Mouse (Mus musculus): ENCODE results near the gene Cgnl1.

The Cgnl1 gene

GRCm38 (mm10) chr9:71666432-71666831 is 105.0 kb downstream of the Cgnl1 start:
- no peak for DNase-seq

- no peak for DNase-seq
These were observed 105.9 kb downstream of the Cgnl1 start for GRCm38 (mm10) chr9:71665493-71665892.

DNA sequence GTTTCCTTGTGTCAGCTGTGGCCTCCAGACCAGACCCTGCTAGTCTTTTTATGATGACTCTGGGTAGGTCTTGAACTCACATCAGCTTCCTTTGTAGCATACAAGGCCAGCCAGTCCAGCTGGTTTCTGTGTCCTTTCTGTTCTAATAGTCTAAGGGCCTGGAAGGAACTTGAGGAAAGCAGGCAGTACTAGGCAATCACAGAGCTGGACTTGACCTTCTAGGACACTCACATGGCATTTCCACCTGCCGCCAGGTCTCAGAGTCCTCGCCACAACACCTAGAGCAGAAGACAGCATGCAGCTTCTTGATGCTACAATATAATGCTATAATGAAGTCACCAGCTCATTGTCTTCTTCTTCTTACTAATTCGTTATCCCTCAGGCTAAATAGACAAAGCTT is 106.5 kb downstream of the Cgnl1 start:
- no peak for DNase-seq

GRCm38 (mm10) chr9:71663421-71664217 is 107.8 kb downstream of the Cgnl1 start:
- DNase-seq = peak; percentile 85

- peak; percentile 22 for DNase-seq
These were observed 110.9 kb downstream of the Cgnl1 start for GRCm38 (mm10) chr9:71660540-71660939.

DNA sequence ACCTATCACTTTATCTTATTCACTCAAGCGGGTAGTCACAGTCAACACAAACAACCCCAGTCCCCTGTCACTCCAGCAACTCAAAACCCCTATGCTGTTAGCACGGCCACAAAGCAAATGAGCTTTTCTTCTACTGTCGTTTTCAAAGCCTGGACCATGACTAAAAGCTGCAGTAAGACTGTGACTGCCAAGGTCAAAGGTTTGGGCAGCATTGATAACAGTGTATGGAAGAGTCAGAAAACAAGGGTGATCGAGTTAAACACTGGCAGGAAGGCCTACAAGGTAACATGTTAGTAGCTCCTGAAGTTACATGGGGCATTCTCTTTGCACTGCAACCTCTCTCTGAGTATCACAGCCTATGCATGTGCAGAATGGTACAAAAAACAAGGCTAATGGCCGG is 111.7 kb downstream of the Cgnl1 start:
- DNase-seq = no peak

GRCm38 (mm10) chr9:71657199-71657598 is 114.2 kb downstream of the Cgnl1 start:
- DNase-seq = no peak

DNA sequence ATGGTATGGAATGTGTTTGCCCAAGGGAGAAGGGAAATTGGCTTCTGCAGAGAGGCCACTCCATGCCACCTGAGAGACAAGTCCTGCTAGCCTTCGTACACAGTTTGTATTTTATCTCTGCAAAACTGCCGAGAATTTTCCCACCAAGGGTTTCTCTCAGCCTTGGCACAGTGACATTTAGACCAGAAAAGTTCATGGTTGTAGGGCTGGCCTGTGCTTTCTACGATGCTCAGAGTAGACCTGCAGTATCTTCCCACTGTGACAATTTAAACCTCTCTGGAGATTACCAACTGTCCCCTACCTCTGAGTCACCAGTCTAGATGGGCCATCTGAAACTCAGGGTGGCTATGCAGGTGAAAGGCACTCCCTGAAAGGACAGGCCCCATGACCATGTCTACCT is 116.5 kb downstream of the Cgnl1 start:
- DNase-seq = no peak

GRCm38 (mm10) chr9:71646115-71646514 is 125.3 kb downstream of the Cgnl1 start:
- peak; percentile 84 for DNase-seq

DNA sequence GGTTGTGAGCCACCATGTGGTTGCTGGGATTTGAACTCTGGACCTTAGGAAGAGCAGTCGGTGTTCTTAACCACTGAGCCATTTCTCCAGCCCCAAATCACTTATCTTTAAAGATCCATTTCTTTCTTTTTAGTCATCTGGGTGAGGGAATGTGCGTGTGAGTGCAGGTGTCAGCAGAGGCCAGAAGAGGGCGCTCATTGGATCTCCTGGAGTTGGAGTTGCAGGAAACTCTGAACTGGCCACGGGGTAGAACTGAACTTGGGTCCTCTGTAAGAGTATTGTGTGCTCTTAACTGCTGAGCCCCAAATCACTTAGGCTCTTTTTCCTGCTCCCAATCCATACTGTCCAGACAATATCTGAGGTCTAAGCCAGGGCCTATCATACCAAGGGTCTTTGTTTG is 127.8 kb downstream of the Cgnl1 start:
- no peak for DNase-seq

DNA sequence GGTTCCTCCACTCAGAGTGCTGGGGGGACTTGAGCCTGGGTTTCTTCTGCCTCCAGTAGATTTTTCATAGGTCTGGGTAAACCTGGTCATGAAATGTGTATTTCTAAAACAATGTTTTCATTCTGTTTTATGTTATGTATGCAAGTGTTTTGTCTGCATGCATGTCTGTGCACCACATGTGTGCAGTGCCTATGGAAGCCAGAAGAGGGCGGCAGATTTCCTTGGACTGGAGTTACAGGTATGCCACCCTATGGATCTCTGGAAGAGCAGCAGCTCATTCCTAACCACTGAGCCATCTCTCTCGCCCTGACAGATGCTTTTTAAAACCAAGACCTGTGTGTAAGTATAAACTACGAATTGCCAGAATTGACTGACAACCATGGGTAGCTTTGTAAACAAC is 129.1 kb downstream of the Cgnl1 start:
- no peak for DNase-seq

GRCm38 (mm10) chr9:71640361-71640927 is 131.0 kb downstream of the Cgnl1 start:
- peak; percentile 52 for DNase-seq

DNA sequence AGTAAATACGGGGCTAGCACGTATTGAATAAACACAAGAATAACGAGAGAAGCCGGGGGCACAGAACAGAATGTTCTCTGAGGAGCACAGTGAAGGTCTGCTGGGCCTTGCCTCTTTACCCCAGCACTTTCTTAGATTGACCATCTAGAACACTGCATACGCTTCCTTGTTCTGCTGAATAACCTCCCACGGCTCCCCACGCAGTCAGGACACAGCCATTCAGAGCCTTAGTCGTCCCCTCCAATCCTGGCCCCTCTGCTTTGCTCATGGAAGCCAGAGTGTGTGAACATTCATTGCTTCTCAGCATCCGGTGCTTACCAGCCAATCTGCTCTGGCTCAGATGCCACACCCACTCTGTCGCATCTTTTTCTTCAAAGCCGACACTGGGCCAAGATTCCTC is 133.2 kb downstream of the Cgnl1 start:
- DNase-seq = no peak

DNA sequence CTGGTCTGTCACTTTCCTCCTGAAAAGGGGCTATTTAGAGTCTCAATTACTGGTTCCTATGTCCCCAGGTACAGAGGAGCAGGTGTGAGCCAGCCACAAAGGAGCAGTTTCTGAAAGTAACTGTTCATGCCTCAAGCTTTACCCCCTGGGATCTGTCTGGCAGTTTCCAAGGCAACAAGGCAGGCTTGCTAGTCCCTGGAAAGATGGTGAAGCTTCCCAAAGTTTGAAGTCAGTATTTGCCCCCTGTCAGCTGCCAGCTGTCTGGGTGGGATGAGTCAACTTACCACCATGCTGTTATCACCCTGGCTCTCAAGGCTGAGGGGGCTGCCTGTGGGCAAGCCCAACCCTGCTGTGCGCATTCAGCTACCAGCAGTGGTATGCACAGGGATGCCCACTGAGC is 134.5 kb downstream of the Cgnl1 start:
- DNase-seq = no peak

GRCm38 (mm10) chr9:71635627-71636026 is 135.8 kb downstream of the Cgnl1 start:
- DNase-seq = peak; percentile 49

GRCm38 (mm10) chr9:71634916-71635315 is 136.5 kb downstream of the Cgnl1 start:
- DNase-seq = peak; percentile 72

GRCm38 (mm10) chr9:71628921-71629320 is 142.5 kb downstream of the Cgnl1 start:
- no peak for DNase-seq

GRCm38 (mm10) chr9:71628286-71628685 is 143.1 kb downstream of the Cgnl1 start:
- DNase-seq = no peak

DNA sequence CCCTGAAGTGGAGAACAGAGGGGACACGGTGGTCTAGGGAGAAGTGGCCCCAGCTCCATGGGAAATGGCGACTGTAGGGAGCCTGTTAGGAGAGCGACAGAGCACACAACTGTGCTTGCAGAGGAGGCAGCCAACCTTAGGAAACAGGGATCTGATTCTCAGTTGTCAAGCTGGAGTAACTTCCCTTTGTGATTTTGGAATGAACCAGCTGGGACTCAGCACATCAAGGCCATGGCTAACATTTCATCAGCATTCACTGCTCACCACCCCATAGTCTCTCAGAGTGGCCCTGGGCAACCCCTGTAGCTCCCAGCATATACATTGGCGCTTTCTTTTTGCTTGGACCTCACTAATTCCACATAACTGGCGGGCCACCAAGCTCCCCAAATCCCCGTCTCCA is 145.4 kb downstream of the Cgnl1 start:
- no peak for DNase-seq

GRCm38 (mm10) chr9:71624793-71625495 is 146.5 kb downstream of the Cgnl1 start:
- DNase-seq = peak; percentile 83

- peak; percentile 72 for DNase-seq
These were observed 147.4 kb downstream of the Cgnl1 start for GRCm38 (mm10) chr9:71623871-71624569.

DNA sequence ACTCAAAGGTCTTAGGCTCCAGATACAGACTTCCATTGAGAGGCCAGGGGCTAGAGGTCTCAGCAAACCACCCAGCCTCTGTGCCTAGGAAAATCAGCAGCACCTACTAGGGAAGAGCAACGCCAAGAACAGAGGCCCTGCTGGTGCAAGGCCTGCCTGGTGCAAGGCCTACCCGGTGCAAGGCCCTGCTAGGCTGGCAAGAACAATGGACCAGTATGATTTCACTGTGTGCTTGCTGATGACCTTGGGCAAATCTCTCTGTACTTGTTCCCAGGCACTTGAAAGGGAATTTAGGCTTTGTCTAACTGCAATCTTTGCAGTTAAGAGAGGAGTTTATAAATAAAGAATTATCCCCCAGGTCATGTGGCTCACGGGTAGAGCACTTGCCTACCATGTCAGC is 148.8 kb downstream of the Cgnl1 start:
- no peak for DNase-seq

- DNase-seq = no peak
These were observed 149.4 kb downstream of the Cgnl1 start for GRCm38 (mm10) chr9:71621968-71622367.

Data from kidney, postnatal 14 days (tissue).